Mouse (Mus musculus) right cerebral cortex, postnatal 14 days (tissue): ENCODE data around the gene Hdgf.
"Not testable (repeated sequence)": the region's sequence is repeated elsewhere in the genome, so short reads cannot be mapped to it uniquely, and the experiment has no call there.

Source experiments
- DNase-seq: peaks from one replicate; pipeline ENCODE4 v3.0.0; 2022

Hdgf gene

GRCm38 (mm10) chr3:87905880-87906485 is at the start of gene Hdgf:
TSS of gene Hdgf (plus strand) at chr3:87906321.
- peak; percentile 92 for DNase-seq

- no peak for DNase-seq
Measured at GRCm38 (mm10) chr3:87857666-87858065, 48.5 kb upstream of the Hdgf start.

- DNase-seq = peak; percentile 67
Measured at GRCm38 (mm10) chr3:87859813-87860212, 46.3 kb upstream of the Hdgf start.

GRCm38 (mm10) chr3:87864111-87864510 is 42.0 kb upstream of the Hdgf start:
- not testable (repeated sequence) for DNase-seq

- DNase-seq = no peak
Measured at GRCm38 (mm10) chr3:87877730-87878129, 28.4 kb upstream of the Hdgf start.

GRCm38 (mm10) chr3:87884291-87884690 is 21.8 kb upstream of the Hdgf start:
- no peak for DNase-seq

- DNase-seq = peak; percentile 45
Measured at GRCm38 (mm10) chr3:87884708-87885251, 21.3 kb upstream of the Hdgf start.

- peak; percentile 77 for DNase-seq
Measured at GRCm38 (mm10) chr3:87885281-87886003, 20.7 kb upstream of the Hdgf start, which contains the start of gene Prcc. TSS of gene Prcc (minus strand) at chr3:87885608.

GRCm38 (mm10) chr3:87886004-87886365 is 20.1 kb upstream of the Hdgf start:
- peak; percentile 43 for DNase-seq

- no peak for DNase-seq
Measured at GRCm38 (mm10) chr3:87886416-87886815, 19.7 kb upstream of the Hdgf start.

- not testable (repeated sequence) for DNase-seq
Measured at GRCm38 (mm10) chr3:87887400-87887799, 18.7 kb upstream of the Hdgf start.

- no peak for DNase-seq
Measured at GRCm38 (mm10) chr3:87891481-87891880, 14.6 kb upstream of the Hdgf start.

GRCm38 (mm10) chr3:87893367-87893905 is 12.7 kb upstream of the Hdgf start:
- no peak for DNase-seq

- no peak for DNase-seq
Measured at GRCm38 (mm10) chr3:87899266-87899665, 6.9 kb upstream of the Hdgf start.

- DNase-seq = no peak
Measured at GRCm38 (mm10) chr3:87899776-87900175, 6.3 kb upstream of the Hdgf start.

- no peak for DNase-seq
Measured at GRCm38 (mm10) chr3:87901036-87901624, 5.0 kb upstream of the Hdgf start.

GRCm38 (mm10) chr3:87901959-87902358 is 4.2 kb upstream of the Hdgf start:
- not testable (repeated sequence) for DNase-seq

GRCm38 (mm10) chr3:87903821-87904220 is 2.3 kb upstream of the Hdgf start:
- no peak for DNase-seq

- DNase-seq = peak; percentile 52
Measured at GRCm38 (mm10) chr3:87906601-87906980, 470 bp downstream of the Hdgf start.

GRCm38 (mm10) chr3:87906981-87907857 is 1.1 kb downstream of the Hdgf start:
- DNase-seq = peak; percentile 32

- no peak for DNase-seq
Measured at GRCm38 (mm10) chr3:87907906-87908305, 1.8 kb downstream of the Hdgf start.

- DNase-seq = no peak
Measured at GRCm38 (mm10) chr3:87909381-87909780, 3.3 kb downstream of the Hdgf start.

- DNase-seq = no peak
Measured at GRCm38 (mm10) chr3:87909874-87910273, 3.8 kb downstream of the Hdgf start.
